Mouse (Mus musculus) stomach, embryonic 14.5 days (tissue): ENCODE data around the gene Olfr33. TPM values are rescaled to one million over a fixed set of nuclear protein-coding genes. Genes with fewer than 3 reads are reported as not detected.
A peak's percentile ranks its signal among the peaks of the same experiment; 100 is the strongest.

Source experiments
- ATAC-seq: fragments of 200-750 bp; cut with Nextera tagmentation; 2 replicates; pipeline ENCODE4 v1.8.0; 2017; ENCODE audit warnings: low read depth, moderate TSS enrichment; ENCODE audit not compliant: insufficient number of reproducible peaks, insufficient read depth, low FRiP score
- H3K27ac ChIP-seq: fragments of 300-500 bp; sonication (generic); 2 replicates; pipeline ENCODE4 v1.5.1; 2014; ENCODE audit warnings: mild to moderate bottlenecking, low read length, moderate library complexity, mixed read lengths
- H3K27me3 ChIP-seq: fragments of 300-500 bp; sonication (generic); 2 replicates; pipeline ENCODE4 v1.6.1; 2014; ENCODE audit warnings: low read length, control low read depth, mixed read lengths; ENCODE audit not compliant: control insufficient read depth, insufficient read depth
- H3K36me3 ChIP-seq: fragments of 300-500 bp; sonication (generic); 2 replicates; pipeline ENCODE4 v1.6.1; 2014; ENCODE audit warnings: mild to moderate bottlenecking, control low read depth, low read length, moderate library complexity, mixed read lengths; ENCODE audit not compliant: control insufficient read depth, insufficient read depth
- H3K4me1 ChIP-seq: fragments of 300-500 bp; sonication (generic); 2 replicates; pipeline ENCODE4 v1.6.1; 2014; ENCODE audit warnings: low read length, control low read depth, mixed read lengths; ENCODE audit not compliant: control insufficient read depth, insufficient read depth
- H3K4me2 ChIP-seq: fragments of 300-500 bp; sonication (generic); replicated peaks from 2 replicates; pipeline ENCODE4 v1.6.1; 2014; ENCODE audit warnings: low read depth, low read length, control low read depth
- H3K4me3 ChIP-seq: fragments of 300-500 bp; sonication (generic); 2 replicates; pipeline ENCODE4 v1.5.1; 2014; ENCODE audit warnings: low read depth, low read length, control low read depth
- H3K9ac ChIP-seq: fragments of 300-500 bp; sonication (generic); replicated peaks from 2 replicates; pipeline ENCODE4 v1.6.1; 2014; ENCODE audit warnings: low read depth, mild to moderate bottlenecking, control low read depth, low read length, moderate library complexity, mixed read lengths
- H3K9me3 ChIP-seq: fragments of 300-500 bp; sonication (generic); 2 replicates; pipeline ENCODE4 v1.6.1; 2016; ENCODE audit warnings: low read depth, low read length, control low read depth; ENCODE audit not compliant: control insufficient read depth
- WGBS: fragments of 180-500 bp; shearing (Covaris S2); extraction: QIAGEN DNeasy Blood & Tissue Kit; methylation state at CpG from one replicate; pipeline ENCODE4 v1.1.7; 2014; 5-methylcytosine and 5-hydroxymethylcytosine counted together
- polyA plus RNA-seq: library from polyadenylated mRNA; unstranded; fragments of >200 nt; fragmentation: Nextera tagmentation; extraction: Ambion mirVana; gene quantifications from 2 replicates; pipeline ENCODE4 v1.2.1, GENCODE M21; 2014

Olfr33 gene
- polyA plus RNA-seq, 1 experiment from 2014 or later, result not detected

- H3K4me2 ChIP-seq, result no peak within 1 kb of the TSS
- WGBS, result 79% methylated on average over 5 of the region's 5 CpGs
- H3K27ac ChIP-seq, result no peak within 1 kb of the TSS
- H3K4me3 ChIP-seq, result no peak within 1 kb of the TSS
- H3K9ac ChIP-seq, result no peak within 1 kb of the TSS
- H3K36me3 ChIP-seq, result no peaks in the 10 kb centered on the region
- no peaks in the 10 kb centered on the region for H3K27me3 ChIP-seq
- no peaks in the 10 kb centered on the region for H3K4me1 ChIP-seq
- ATAC-seq, result no peak
- no peaks in the 10 kb centered on the region for H3K9me3 ChIP-seq
Observed at GRCm38 (mm10) chr7:102695358-102696125, 23.3 kb downstream of the Olfr33 start, which contains the start of gene Olfr557. Olfr557 (plus strand) TSS chr7:102695910.

- Histone ChIP-seq H3K9me3 (no peaks in the 10 kb centered on the region), H3K27ac (peak within 1 kb of the TSS; percentile 82), H3K4me1 (no peaks in the 10 kb centered on the region), H3K27me3 (no peaks in the 10 kb centered on the region), H3K4me2 (peak within 1 kb of the TSS; percentile 56), H3K4me3 (peak within 1 kb of the TSS; percentile 58), H3K36me3 (no peaks in the 10 kb centered on the region), H3K9ac (peak within 1 kb of the TSS; percentile 65)
- WGBS, result under 1% methylated on average over 40 of the region's 40 CpGs
- ATAC-seq, result peak; percentile 100
Observed at GRCm38 (mm10) chr7:102686944-102687501, 31.8 kb downstream of the Olfr33 start, which contains the start of gene Trim68. Trim68 (minus strand) TSS chr7:102687327.

GRCm38 (mm10) chr7:102681916-102682315, 37.0 kb downstream of the Olfr33 start:
- WGBS, result 78% methylated on average over 1 of the region's 1 CpGs
- Histone ChIP-seq H3K9me3 (no peaks in the 10 kb centered on the region), H3K4me3 (no peak overlapping the region), H3K27me3 (no peaks in the 10 kb centered on the region), H3K4me1 (no peaks in the 10 kb centered on the region), H3K4me2 (no peak overlapping the region), H3K36me3 (peaks cover 4% of the 10 kb centered on the region; the same call in 1 of the 2 replicates), H3K9ac (no peak overlapping the region), H3K27ac (no peak overlapping the region)
- ATAC-seq, result no peak

GRCm38 (mm10) chr7:102676225-102676624, 42.6 kb downstream of the Olfr33 start:
- H3K4me3 ChIP-seq, result no peak overlapping the region
- WGBS, result 81% methylated on average over 2 of the region's 2 CpGs
- H3K4me2 ChIP-seq, result no peak overlapping the region
- H3K9ac ChIP-seq, result no peak overlapping the region
- H3K27ac ChIP-seq, result no peak overlapping the region
- no peaks in the 10 kb centered on the region for H3K4me1 ChIP-seq
- no peaks in the 10 kb centered on the region for H3K9me3 ChIP-seq
- no peak for ATAC-seq
- no peaks in the 10 kb centered on the region for H3K27me3 ChIP-seq
- H3K36me3 ChIP-seq, result peaks cover 4% of the 10 kb centered on the region; the same call in 1 of the 2 replicates

GRCm38 (mm10) chr7:102665378-102665777, 53.5 kb downstream of the Olfr33 start:
- H3K4me1 ChIP-seq, result no peaks in the 10 kb centered on the region
- ATAC-seq, result no peak
- H3K4me2 ChIP-seq, result no peak overlapping the region
- no peaks in the 10 kb centered on the region for H3K36me3 ChIP-seq
- H3K27ac ChIP-seq, result no peak overlapping the region
- H3K27me3 ChIP-seq, result no peaks in the 10 kb centered on the region
- H3K9me3 ChIP-seq, result no peaks in the 10 kb centered on the region
- WGBS, result 35% methylated on average over 2 of the region's 2 CpGs
- H3K9ac ChIP-seq, result no peak overlapping the region
- no peak overlapping the region for H3K4me3 ChIP-seq

- Histone ChIP-seq H3K9me3 (no peaks in the 10 kb centered on the region), H3K36me3 (no peaks in the 10 kb centered on the region), H3K4me3 (no peak within 1 kb of the TSS), H3K9ac (no peak within 1 kb of the TSS), H3K27me3 (no peaks in the 10 kb centered on the region), H3K4me2 (no peak within 1 kb of the TSS), H3K4me1 (no peaks in the 10 kb centered on the region), H3K27ac (no peak within 1 kb of the TSS)
- ATAC-seq, result no peak
- 54% methylated on average over 3 of the region's 3 CpGs for WGBS
Observed at GRCm38 (mm10) chr7:102664599-102664998, 54.3 kb downstream of the Olfr33 start, which contains the start of gene Olfr556. Olfr556 (plus strand) TSS chr7:102664899.

Other genes with a start within 250 kb of the Olfr33 start
- 0.22 and 0.60 TPM in 2 replicates for gene Olfr543, start 237.4 kb downstream of the Olfr33 start, polyA plus RNA-seq
- gene Olfr544, start 230.8 kb downstream of the Olfr33 start, polyA plus RNA-seq, result 0.10 TPM in 1 of 2 replicates, not detected in the other
- gene Olfr545, start 219.5 kb downstream of the Olfr33 start, polyA plus RNA-seq, result 0.09 TPM in 1 of 2 replicates, not detected in the other
- gene Olfr547, start 184.3 kb downstream of the Olfr33 start, polyA plus RNA-seq, result not detected in 2 replicates
- gene Olfr548-ps1, start 178.2 kb downstream of the Olfr33 start, polyA plus RNA-seq, result not detected in 2 replicates
- not detected in 2 replicates for gene Olfr549, start 169.2 kb downstream of the Olfr33 start, polyA plus RNA-seq
- gene Trim21, start 153.6 kb downstream of the Olfr33 start, polyA plus RNA-seq, result 0.97 and 2.1 TPM in 2 replicates
- gene Olfr550, start 147.6 kb downstream of the Olfr33 start, polyA plus RNA-seq, result not detected in 2 replicates
- gene Olfr551, start 127.2 kb downstream of the Olfr33 start, polyA plus RNA-seq, result not detected in 2 replicates
- gene Olfr552, start 121.3 kb downstream of the Olfr33 start, polyA plus RNA-seq, result not detected in 2 replicates
- not detected in 2 replicates for gene Olfr553, start 100.9 kb downstream of the Olfr33 start, polyA plus RNA-seq
- not detected in 2 replicates for gene Olfr554, start 80.6 kb downstream of the Olfr33 start, polyA plus RNA-seq
- not detected in 2 replicates for gene Olfr555, start 60.2 kb downstream of the Olfr33 start, polyA plus RNA-seq
- not detected in 2 replicates for gene Olfr556, start 54.2 kb downstream of the Olfr33 start, polyA plus RNA-seq
- 17.0 and 22.1 TPM in 2 replicates for gene Trim68, start 31.7 kb downstream of the Olfr33 start, polyA plus RNA-seq
- gene Olfr557, start 23.2 kb downstream of the Olfr33 start, polyA plus RNA-seq, result not detected in 2 replicates
- 0.13 and 0.17 TPM in 2 replicates for gene Olfr558, start 16.9 kb downstream of the Olfr33 start, polyA plus RNA-seq
- gene Olfr559, start 8.4 kb upstream of the Olfr33 start, polyA plus RNA-seq, result not detected in 2 replicates
- not detected in 2 replicates for gene Olfr560, start 40.3 kb upstream of the Olfr33 start, polyA plus RNA-seq
- 0.18 and 0.49 TPM in 2 replicates for gene Olfr78, start 40.4 kb upstream of the Olfr33 start, polyA plus RNA-seq
- gene Olfr561, start 52.2 kb upstream of the Olfr33 start, polyA plus RNA-seq, result not detected in 2 replicates
- gene Olfr564, start 84.4 kb upstream of the Olfr33 start, polyA plus RNA-seq, result not detected in 2 replicates
- not detected in 2 replicates for gene Olfr566, start 139.7 kb upstream of the Olfr33 start, polyA plus RNA-seq
- gene Olfr568, start 158.1 kb upstream of the Olfr33 start, polyA plus RNA-seq, result not detected in 2 replicates
- not detected in 2 replicates for gene Olfr569, start 171.8 kb upstream of the Olfr33 start, polyA plus RNA-seq
- not detected in 2 replicates for gene Olfr570, start 175.5 kb upstream of the Olfr33 start, polyA plus RNA-seq
- gene Olfr571, start 198.5 kb upstream of the Olfr33 start, polyA plus RNA-seq, result not detected in 2 replicates
- gene Olfr572, start 205.3 kb upstream of the Olfr33 start, polyA plus RNA-seq, result not detected in 2 replicates
- not detected in 2 replicates for gene Olfr573-ps1, start 223.5 kb upstream of the Olfr33 start, polyA plus RNA-seq
- gene Olfr574, start 229.4 kb upstream of the Olfr33 start, polyA plus RNA-seq, result not detected in 2 replicates
- gene Olfr575, start 239.7 kb upstream of the Olfr33 start, polyA plus RNA-seq, result not detected in 2 replicates
- not detected in 2 replicates for gene Olfr576, start 243.6 kb upstream of the Olfr33 start, polyA plus RNA-seq